Mouse (Mus musculus) ES-CJ7 (cell line): ENCODE results near the gene Sar1a.
A peak's percentile ranks its signal among the peaks of the same experiment; 100 is the strongest.

Experiments used
- DNase-seq: peaks from one replicate; pipeline ENCODE4 v3.0.0; 2011; ENCODE audit warnings: low read depth, low spot score

Gene Sar1a

GRCm38 (mm10) chr10:61675935-61676334 lies 4.2 kb upstream of the Sar1a start:
- no peak for DNase-seq

DNA sequence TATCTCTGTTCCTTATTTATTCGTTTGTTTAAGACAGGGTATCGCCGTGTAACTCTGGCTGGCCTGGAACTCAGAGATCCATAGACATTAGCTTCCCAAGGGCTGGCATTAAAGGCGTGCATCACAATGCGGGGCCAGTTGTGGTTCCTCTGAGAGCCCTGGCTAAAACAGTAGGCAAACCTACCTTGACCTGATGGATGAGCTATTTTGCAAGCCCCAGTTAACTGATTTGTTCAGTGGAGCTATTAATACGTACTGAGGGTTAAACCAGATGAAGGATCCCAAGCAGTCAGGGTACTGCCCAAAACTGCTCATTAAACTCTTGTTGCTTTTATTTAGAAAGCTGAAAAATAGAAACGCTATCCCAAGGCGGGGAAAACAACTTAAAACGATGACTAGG lies 554 bp upstream of the Sar1a start:
- no peak for DNase-seq

- DNase-seq: no peak
Measured at GRCm38 (mm10) chr10:61689405-61689804, 9.3 kb downstream of the Sar1a start.

GRCm38 (mm10) chr10:61693563-61693962 lies 13.5 kb downstream of the Sar1a start:
- DNase-seq: peak; percentile 35

DNA sequence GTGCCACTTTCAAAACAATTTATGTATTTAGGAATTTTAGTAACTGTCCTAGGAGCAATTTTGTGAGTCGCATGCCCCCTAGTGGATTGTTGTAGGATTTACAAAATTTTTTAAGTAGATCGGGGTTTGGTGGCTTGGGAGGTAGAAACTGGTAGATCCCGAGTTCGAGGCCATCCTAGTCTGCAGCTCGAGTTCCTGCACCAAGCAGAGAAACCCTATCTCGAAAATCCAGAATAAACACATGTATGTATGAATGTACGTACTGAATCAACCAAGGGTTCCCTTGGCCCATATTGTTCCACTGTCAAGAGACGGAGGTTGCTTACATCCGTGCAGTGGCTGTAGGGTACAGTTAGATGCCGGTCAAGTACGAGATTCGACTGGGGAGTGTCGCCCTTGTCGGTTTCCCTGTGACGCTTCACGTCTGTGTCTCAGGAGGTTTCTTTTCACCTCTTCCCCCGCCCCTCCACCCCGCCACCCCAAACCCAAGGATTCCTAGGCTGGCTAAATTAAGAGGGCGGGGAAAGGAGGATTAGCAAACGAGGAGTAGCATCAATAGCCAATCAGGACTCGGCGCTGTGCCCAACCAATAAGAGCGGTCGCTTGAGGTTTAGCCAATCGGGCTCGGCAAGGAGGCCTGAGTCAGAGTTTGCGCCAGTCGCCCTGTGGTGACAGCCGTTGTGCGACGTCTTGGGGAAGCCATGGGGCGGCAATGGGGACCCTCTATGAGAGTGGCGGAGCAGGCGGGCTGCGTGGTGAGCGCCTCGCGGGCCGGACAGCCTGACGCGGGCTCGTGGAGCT lies 15.0 kb downstream of the Sar1a start, which contains the start of gene Tysnd1:
Tysnd1 (plus strand) TSS at position 645 of the 801 bp plus-strand sequence.
- DNase-seq: peak; percentile 99

DNA sequence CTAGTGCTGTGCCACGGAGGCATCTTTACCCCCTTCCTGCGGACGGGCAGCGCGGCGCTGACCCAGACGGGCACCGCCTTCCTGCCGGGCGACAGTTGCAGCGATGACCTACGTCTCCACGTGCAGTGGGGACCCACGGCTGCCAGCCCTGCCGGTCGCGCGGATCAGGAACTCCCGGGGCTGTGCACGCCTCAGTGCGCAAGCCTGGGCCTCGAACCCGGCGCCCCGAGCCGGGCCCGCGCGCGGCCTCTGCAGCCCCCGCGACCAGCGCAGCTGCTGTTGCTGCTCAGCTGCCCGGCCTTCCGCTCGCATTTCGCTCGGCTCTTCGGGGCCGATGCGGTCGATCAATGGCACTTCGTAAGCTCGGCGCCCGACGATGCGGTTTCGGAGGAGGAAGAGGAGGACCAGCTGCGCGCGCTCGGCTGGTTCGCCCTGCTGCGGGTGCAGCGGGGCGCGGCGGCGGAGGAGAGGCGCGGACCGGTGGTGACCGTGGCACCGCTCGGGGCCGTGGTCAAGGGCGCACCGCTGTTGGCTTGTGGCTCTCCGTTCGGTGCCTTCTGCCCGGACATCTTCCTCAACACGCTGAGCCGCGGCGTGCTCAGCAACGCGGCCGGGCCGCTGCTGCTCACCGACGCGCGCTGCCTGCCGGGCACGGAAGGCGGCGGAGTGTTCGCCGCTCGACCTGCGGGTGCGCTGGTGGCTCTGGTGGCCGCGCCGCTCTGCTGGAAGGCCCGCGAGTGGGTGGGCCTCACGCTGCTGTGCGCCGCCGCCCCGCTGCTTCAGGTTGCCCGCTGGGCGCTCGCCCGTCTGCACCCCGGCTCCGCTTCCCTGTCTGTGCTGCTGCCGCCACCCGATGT lies 15.8 kb downstream of the Sar1a start:
- DNase-seq: no peak

DNA sequence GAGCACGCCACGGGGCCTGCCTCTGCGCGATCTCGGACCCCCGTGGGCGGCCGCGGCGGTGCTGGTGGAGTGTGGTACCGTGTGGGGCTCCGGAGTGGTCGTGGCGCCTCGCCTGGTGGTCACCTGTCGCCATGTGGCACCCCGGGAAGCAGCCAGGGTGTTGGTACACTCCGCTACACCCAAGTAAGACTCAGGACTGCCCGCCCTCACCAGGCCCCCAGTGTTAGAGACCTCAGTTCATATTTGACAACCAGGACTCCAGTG lies 16.4 kb downstream of the Sar1a start:
- DNase-seq: no peak

DNA sequence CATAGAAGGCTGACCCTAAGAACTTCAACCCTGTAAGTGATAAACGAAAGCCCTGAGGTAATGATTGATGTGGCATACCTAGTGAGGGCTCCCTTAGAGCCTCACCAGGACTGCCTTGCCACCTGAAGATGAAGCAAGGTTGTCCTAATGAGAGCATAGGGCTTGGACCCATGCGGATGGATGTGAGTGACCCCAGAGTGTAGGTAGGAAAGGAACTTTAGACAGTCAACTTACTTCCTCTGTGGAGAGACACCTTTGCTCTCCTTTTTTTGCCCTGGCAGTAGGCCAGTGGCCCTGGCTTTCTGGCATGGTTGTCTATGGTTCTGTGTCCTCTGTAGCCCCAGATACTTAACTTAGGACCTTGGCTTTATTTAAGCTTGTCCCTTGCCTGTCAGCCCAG lies 16.9 kb downstream of the Sar1a start:
- DNase-seq: no peak

DNA sequence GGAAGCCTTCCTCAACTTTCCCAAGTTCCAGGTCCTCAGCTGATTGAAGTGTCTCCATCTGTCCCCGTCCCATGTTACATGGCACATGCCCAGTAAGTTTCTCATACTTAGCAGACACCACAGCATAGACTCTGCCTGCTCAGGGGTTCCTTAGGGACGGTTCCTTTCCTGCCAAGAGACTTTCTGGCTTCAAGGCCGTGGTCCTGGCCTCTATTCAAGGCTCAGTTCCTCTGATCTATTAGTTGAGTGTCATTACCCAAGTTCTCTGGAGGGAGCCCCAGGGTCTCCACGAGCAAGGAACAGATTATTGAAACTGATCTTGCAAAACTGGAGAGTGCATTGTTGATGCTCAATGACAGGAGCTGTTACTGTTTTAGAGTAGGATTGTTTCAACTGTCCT lies 24.6 kb downstream of the Sar1a start:
- DNase-seq: no peak

- DNase-seq: peak; percentile 38
Measured at GRCm38 (mm10) chr10:61706412-61707375, 26.6 kb downstream of the Sar1a start.

DNA sequence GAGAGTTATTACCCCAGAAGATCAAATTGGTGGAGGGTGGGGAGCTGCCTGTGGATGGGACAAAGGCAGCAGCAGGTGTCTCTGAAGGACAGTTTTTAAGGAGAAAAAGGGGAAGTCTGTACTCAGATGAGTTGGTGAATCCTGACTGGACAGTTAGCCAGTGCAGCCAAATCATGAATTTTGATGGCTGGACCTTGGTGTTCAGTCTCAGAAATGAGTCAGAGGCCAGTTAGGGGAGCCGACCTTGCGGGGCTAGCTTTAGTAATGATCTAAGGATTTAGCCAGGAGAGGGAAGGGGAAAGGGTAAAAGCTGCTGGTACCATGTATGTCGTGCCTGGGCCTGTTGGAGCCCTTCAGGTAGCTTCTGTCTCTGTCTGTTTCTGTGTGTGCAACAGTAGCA lies 33.5 kb downstream of the Sar1a start:
- no peak for DNase-seq

DNA sequence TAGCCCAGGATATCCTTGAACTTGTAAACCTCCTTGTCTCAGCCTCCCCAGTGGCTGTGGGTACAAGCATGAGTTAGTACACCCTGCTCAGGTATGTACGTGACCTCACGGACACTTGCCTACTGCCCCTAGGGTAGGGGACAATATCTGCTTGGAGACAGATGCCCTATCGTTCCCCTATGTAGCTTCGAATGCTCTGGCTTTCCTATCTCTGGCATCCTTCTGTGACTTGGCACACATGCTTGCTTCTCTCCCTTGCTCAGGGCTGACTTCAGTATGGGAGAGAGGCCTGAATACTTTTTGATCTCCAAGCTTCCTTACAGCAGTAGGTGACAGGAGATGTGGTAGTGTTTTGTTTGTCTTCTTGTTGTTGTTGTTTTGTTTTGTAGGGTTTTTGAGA lies 34.0 kb downstream of the Sar1a start:
- no peak for DNase-seq

DNA sequence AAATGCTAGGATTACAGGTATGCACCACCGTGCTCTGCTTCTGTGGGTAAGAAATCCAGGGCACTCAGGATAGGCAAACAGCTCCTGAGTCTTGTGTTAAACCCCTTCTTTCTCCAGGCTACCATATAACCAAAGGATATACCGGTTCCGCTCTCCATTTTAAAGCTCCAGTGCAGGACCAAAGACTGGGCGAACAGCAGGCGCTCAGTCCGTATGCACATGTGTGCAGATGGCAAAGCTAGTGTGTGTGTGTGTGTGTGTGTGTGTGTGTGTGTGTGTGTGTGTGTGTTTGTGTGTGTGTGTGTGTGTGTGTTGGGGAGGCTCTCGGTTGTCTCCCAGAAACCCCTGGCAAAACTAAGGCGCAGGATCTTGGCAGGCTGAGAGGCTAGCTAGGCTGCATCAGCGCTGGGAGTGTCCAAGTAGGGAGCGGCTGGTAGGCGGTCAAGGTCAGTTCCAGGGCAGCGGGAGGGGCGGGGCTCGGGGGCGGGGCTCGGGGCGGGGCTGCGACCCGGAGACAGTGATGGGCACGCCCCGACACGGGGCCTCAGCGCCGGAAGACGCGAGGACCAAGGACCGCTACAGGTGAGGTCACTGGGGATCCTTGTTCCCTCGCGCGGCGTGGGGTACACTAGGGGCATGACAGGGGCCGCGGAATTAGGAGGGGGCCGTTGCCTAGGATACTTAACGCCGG lies 34.8 kb downstream of the Sar1a start, which contains the start of gene Aifm2:
Aifm2 (plus strand) TSS at position 493 of the 691 bp plus-strand sequence.
- DNase-seq: peak; percentile 77

GRCm38 (mm10) chr10:61715462-61715837 lies 35.4 kb downstream of the Sar1a start:
- no peak for DNase-seq

DNA sequence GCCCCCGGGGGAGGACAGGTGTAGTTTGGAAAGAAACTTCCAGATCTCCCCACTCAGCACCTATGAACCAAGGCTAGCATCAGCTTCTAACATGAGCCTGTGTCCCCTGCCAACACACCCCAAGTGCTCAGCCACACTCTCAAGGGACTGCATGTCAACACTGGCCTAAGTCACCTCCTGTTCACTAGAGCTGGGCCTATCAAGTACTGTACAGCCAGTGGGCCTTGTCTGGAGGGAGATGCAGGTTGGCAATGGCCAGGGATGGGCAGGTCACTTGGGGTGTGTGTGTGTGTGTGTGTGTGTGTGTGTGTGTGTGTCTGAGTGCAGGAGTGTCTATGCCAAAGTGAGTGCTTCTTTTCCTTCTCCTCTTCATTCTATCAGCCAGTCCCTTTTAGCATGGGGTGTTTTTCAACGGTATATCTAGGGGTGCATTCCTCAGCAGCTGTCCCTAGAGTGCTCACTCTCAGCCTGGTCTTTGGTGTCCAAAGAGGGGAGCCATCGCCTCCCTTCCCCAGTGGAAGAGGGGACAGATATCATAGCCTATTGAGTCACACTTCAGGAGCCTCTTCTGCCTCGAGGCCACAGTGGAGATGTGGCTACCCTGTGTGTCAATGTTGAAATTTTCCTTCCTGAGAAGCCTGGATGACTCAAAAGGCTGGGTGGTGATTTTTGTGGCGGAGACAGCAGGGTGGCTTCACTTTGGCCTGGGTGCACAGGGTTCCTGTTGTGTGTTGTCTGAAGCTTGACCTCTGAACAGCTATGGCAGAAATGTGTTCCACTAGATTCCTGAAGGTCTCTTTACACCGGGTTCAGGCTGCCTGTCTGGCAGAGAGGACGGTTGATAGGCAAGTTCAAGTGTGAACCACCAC lies 36.1 kb downstream of the Sar1a start:
- no peak for DNase-seq

GRCm38 (mm10) chr10:61717406-61718296 lies 37.6 kb downstream of the Sar1a start:
- no peak for DNase-seq

DNA sequence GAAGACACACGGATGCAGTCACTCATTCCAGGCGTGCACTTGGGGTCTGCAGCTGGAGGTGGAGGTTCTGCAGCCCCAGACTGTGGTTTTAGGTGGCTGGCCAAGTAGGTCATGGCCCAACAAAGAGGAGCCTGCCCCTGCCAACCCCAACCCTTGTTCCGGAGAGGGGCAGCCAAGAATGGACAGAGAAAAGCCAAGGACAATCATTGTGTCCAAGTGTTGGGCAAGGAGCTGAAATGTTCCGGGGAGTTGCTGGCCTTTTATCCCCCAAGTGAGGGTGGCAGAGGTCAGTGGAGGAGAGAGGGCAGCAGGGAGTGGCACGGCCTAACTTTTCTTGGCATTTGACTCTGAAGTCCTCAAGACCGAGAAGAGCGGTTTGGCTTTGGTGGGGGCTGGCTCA lies 40.2 kb downstream of the Sar1a start:
- no peak for DNase-seq

- no peak for DNase-seq
Measured at GRCm38 (mm10) chr10:61722215-61722614, 42.1 kb downstream of the Sar1a start.

GRCm38 (mm10) chr10:61723271-61723670 lies 43.2 kb downstream of the Sar1a start:
- DNase-seq: no peak
